Mouse (Mus musculus): ENCODE results near the gene Ccdc30. TPM values are rescaled to one million over a fixed set of nuclear protein-coding genes. Genes with fewer than 3 reads are reported as not detected.

Ccdc30 gene
- polyA plus RNA-seq, 1 experiment from 2014 or later = 20.0 TPM

DNA sequence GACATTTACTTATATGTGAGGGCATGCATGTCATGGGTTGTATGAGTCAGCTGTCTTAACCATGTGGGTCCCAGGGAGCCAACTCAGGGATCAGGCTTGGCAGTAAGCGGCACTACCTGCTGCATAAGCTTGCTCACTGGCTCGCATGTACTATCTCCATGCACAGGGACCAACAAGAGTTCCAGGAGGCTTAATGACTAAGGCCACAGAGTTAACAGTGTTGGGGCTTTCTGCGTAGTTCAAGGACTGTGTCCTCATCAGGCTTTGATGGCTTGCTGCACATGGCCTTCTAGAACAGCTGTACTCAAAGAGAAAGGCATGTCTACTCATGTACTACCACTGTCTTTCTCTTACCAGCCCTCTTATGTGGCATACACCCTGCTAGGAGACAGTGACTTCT, 114.6 kb downstream of the Ccdc30 start:
- Histone ChIP-seq H3K9ac (ENCODE audit: low read depth, low read length) (no peak overlapping the region), H3K4me2 (ENCODE audit: low read length) (no peak overlapping the region), H3K9me3 (ENCODE audit: control insufficient read depth, low read length) (no peaks in the 10 kb centered on the region), H3K36me3 (ENCODE audit: control insufficient read depth, insufficient read depth, low read length) (no peaks in the 10 kb centered on the region), H3K27me3 (replicated peaks; ENCODE audit: control insufficient read depth, insufficient read depth, low read length) (no peaks in the 10 kb centered on the region), H3K27ac (ENCODE audit: low read depth, low read length) (no peak overlapping the region), H3K4me3 (ENCODE audit: low read length) (no peak overlapping the region), H3K4me1 (ENCODE audit: control insufficient read depth, insufficient read depth, low read depth, low read length) (no peaks in the 10 kb centered on the region; the same call in 1 of the 2 replicates)
- no peak for ATAC-seq
- 95% methylated on average over 3 of the region's 3 CpGs for WGBS

DNA sequence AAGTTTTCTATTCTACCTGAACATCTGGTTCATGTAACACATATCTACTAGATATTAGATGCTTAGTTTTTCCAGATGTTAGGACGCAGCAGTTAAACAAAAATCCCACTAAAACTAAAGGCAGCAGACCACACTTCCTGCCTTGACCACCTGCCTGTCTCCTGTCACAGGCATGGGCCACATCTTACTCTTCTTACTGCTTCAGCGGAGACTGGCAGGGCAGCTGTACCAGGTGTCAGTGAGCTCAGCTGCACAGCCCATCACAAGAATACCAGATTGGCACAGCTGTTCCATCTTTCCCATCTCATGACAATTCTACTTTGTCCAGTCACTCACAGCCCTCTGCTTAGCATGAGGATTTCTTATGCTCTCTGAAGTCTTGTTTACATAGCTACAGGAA, 118.0 kb downstream of the Ccdc30 start:
- no peak for ATAC-seq
- Histone ChIP-seq H3K4me1 (ENCODE audit: control insufficient read depth, insufficient read depth, low read depth, low read length) (peaks cover 5% of the 10 kb centered on the region), H3K36me3 (ENCODE audit: control insufficient read depth, insufficient read depth, low read length) (no peaks in the 10 kb centered on the region)

DNA sequence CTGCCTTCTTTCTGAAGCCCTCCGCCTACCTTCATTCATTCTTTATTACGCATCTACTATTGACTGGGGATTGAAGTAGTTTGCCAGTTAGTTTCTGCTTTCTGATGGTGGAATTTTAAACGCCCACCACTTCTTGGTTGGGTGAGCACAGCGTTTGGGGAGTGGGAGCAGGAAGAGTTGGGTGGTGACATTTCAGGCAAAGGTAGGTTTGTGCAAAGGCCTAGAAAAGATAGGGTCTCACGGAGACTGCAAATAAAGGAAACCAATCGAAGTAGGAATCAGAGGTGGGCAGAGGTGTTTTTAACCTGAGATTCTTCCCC, 120.2 kb downstream of the Ccdc30 start:
- peak overlapping the region; percentile 90 for H3K9ac ChIP-seq (ENCODE audit: low read depth, low read length)
- H3K4me2 ChIP-seq (ENCODE audit: low read length) = peak overlapping the region; percentile 83
- WGBS = 8% methylated on average over 6 of the region's 6 CpGs
- ATAC-seq = no peak
- peak overlapping the region; percentile 98 for H3K27ac ChIP-seq (ENCODE audit: low read depth, low read length)
- H3K36me3 ChIP-seq (ENCODE audit: control insufficient read depth, insufficient read depth, low read length) = no peaks in the 10 kb centered on the region
- H3K9me3 ChIP-seq (ENCODE audit: control insufficient read depth, low read length) = no peaks in the 10 kb centered on the region
- H3K27me3 ChIP-seq (replicated peaks; ENCODE audit: control insufficient read depth, insufficient read depth, low read length) = no peaks in the 10 kb centered on the region
- peaks cover 23% of the 10 kb centered on the region for H3K4me1 ChIP-seq (ENCODE audit: control insufficient read depth, insufficient read depth, low read depth, low read length)
- peak overlapping the region; percentile 83 for H3K4me3 ChIP-seq (ENCODE audit: low read length)

More for the DNA sequence above, 118.0 kb downstream of the Ccdc30 start:
- no peak overlapping the region for H3K9ac ChIP-seq (ENCODE audit: low read depth, low read length)
- H3K9me3 ChIP-seq (ENCODE audit: control insufficient read depth, low read length) = no peaks in the 10 kb centered on the region
- 80% methylated on average over 2 of the region's 2 CpGs for WGBS
- no peak overlapping the region for H3K27ac ChIP-seq (ENCODE audit: low read depth, low read length)
- no peaks in the 10 kb centered on the region for H3K27me3 ChIP-seq (replicated peaks; ENCODE audit: control insufficient read depth, insufficient read depth, low read length)
- no peak overlapping the region for H3K4me3 ChIP-seq (ENCODE audit: low read length)
- H3K4me2 ChIP-seq (ENCODE audit: low read length) = no peak overlapping the region

GRCm38 (mm10) chr4:119294415-119295133, 120.7 kb downstream of the Ccdc30 start, which contains the start of gene Ybx1:
TSS of gene Ybx1 (minus strand) at chr4:119294604.
- WGBS = under 1% methylated on average over 57 of the region's 61 CpGs
- peak within 1 kb of the TSS; percentile 98 for H3K27ac ChIP-seq (ENCODE audit: low read depth, low read length)
- ATAC-seq = peak; percentile 99
- H3K4me2 ChIP-seq (ENCODE audit: low read length) = peak within 1 kb of the TSS; percentile 83
- no peaks in the 10 kb centered on the region for H3K36me3 ChIP-seq (ENCODE audit: control insufficient read depth, insufficient read depth, low read length)
- H3K9ac ChIP-seq (ENCODE audit: low read depth, low read length) = peak within 1 kb of the TSS; percentile 93
- no peaks in the 10 kb centered on the region for H3K9me3 ChIP-seq (ENCODE audit: control insufficient read depth, low read length)
- H3K4me3 ChIP-seq (ENCODE audit: low read length) = peak within 1 kb of the TSS; percentile 83
- no peaks in the 10 kb centered on the region for H3K27me3 ChIP-seq (replicated peaks; ENCODE audit: control insufficient read depth, insufficient read depth, low read length)
- H3K4me1 ChIP-seq (ENCODE audit: control insufficient read depth, insufficient read depth, low read depth, low read length) = peaks cover 25% of the 10 kb centered on the region

GRCm38 (mm10) chr4:119293574-119294258, 121.6 kb downstream of the Ccdc30 start:
- Histone ChIP-seq H3K9me3 (ENCODE audit: control insufficient read depth, low read length) (no peaks in the 10 kb centered on the region), H3K9ac (ENCODE audit: low read depth, low read length) (peak overlapping the region; percentile 93), H3K4me3 (ENCODE audit: low read length) (peak overlapping the region; percentile 83), H3K27me3 (replicated peaks; ENCODE audit: control insufficient read depth, insufficient read depth, low read length) (no peaks in the 10 kb centered on the region), H3K4me1 (ENCODE audit: control insufficient read depth, insufficient read depth, low read depth, low read length) (peaks cover 25% of the 10 kb centered on the region), H3K4me2 (ENCODE audit: low read length) (peak overlapping the region; percentile 73), H3K36me3 (ENCODE audit: control insufficient read depth, insufficient read depth, low read length) (no peaks in the 10 kb centered on the region), H3K27ac (ENCODE audit: low read depth, low read length) (peak overlapping the region; percentile 89)
- WGBS = under 1% methylated on average over 33 of the region's 80 CpGs
- no peak for ATAC-seq

GRCm38 (mm10) chr4:119292771-119293573, 122.3 kb downstream of the Ccdc30 start:
- H3K4me2 ChIP-seq (ENCODE audit: low read length) = peak overlapping the region; percentile 73
- no peaks in the 10 kb centered on the region for H3K27me3 ChIP-seq (replicated peaks; ENCODE audit: control insufficient read depth, insufficient read depth, low read length)
- H3K4me1 ChIP-seq (ENCODE audit: control insufficient read depth, insufficient read depth, low read depth, low read length) = peaks cover 25% of the 10 kb centered on the region
- no peaks in the 10 kb centered on the region for H3K36me3 ChIP-seq (ENCODE audit: control insufficient read depth, insufficient read depth, low read length)
- under 1% methylated on average over 24 of the region's 24 CpGs for WGBS
- peak overlapping the region; percentile 93 for H3K9ac ChIP-seq (ENCODE audit: low read depth, low read length)
- no peaks in the 10 kb centered on the region for H3K9me3 ChIP-seq (ENCODE audit: control insufficient read depth, low read length)
- peak overlapping the region; percentile 89 for H3K27ac ChIP-seq (ENCODE audit: low read depth, low read length)
- H3K4me3 ChIP-seq (ENCODE audit: low read length) = peak overlapping the region; percentile 83
- ATAC-seq = no peak

- H3K4me2 ChIP-seq (ENCODE audit: low read length) = peak overlapping the region; percentile 73
- H3K36me3 ChIP-seq (ENCODE audit: control insufficient read depth, insufficient read depth, low read length) = no peaks in the 10 kb centered on the region; the same call in 1 of the 2 replicates
- peak overlapping the region; percentile 83 for H3K4me3 ChIP-seq (ENCODE audit: low read length)
- WGBS = 79% methylated on average over 1 of the region's 1 CpGs
- peaks cover 25% of the 10 kb centered on the region for H3K4me1 ChIP-seq (ENCODE audit: control insufficient read depth, insufficient read depth, low read depth, low read length)
- no peaks in the 10 kb centered on the region for H3K9me3 ChIP-seq (ENCODE audit: control insufficient read depth, low read length)
- no peak overlapping the region for H3K27ac ChIP-seq (ENCODE audit: low read depth, low read length)
- H3K27me3 ChIP-seq (replicated peaks; ENCODE audit: control insufficient read depth, insufficient read depth, low read length) = no peaks in the 10 kb centered on the region
- ATAC-seq = no peak
- H3K9ac ChIP-seq (ENCODE audit: low read depth, low read length) = no peak overlapping the region
Observed at GRCm38 (mm10) chr4:119291921-119292320, 123.4 kb downstream of the Ccdc30 start.

DNA sequence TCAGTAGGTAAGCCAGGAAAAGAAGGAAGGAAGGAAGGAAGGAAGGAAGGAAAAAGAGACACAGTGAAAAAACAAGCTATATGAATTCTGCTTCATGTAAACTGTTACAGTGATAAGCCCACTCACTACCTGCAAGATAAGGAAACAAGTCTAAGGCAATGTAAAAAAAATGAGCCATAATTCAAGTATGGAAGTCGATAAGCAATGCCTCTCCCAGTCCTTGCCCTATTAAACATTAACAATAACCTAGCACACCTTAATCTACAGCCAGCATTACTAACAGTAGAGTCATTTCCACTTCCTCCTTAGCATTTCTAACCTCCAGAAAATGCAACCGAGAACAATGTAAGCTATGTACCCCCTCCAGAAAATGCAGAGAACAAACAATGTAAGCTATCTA, 130.0 kb downstream of the Ccdc30 start:
- 87% methylated on average over 2 of the region's 2 CpGs for WGBS
- H3K27ac ChIP-seq (ENCODE audit: low read depth, low read length) = no peak overlapping the region
- 0 out of 2 replicates have a peak, but pooled peaks cover 3% of the 10 kb centered on the region for H3K4me1 ChIP-seq (ENCODE audit: control insufficient read depth, insufficient read depth, low read depth, low read length)
- no peak overlapping the region for H3K9ac ChIP-seq (ENCODE audit: low read depth, low read length)
- no peak for ATAC-seq
- peaks cover 27% of the 10 kb centered on the region for H3K36me3 ChIP-seq (ENCODE audit: control insufficient read depth, insufficient read depth, low read length)
- H3K27me3 ChIP-seq (replicated peaks; ENCODE audit: control insufficient read depth, insufficient read depth, low read length) = no peaks in the 10 kb centered on the region
- H3K9me3 ChIP-seq (ENCODE audit: control insufficient read depth, low read length) = no peaks in the 10 kb centered on the region
- no peak overlapping the region for H3K4me3 ChIP-seq (ENCODE audit: low read length)
- no peak overlapping the region for H3K4me2 ChIP-seq (ENCODE audit: low read length)

GRCm38 (mm10) chr4:119284861-119285260, 130.5 kb downstream of the Ccdc30 start:
- no peaks in the 10 kb centered on the region for H3K9me3 ChIP-seq (ENCODE audit: control insufficient read depth, low read length)
- H3K9ac ChIP-seq (ENCODE audit: low read depth, low read length) = no peak overlapping the region
- 91% methylated on average over 1 of the region's 1 CpGs for WGBS
- peaks cover 31% of the 10 kb centered on the region for H3K36me3 ChIP-seq (ENCODE audit: control insufficient read depth, insufficient read depth, low read length)
- H3K27ac ChIP-seq (ENCODE audit: low read depth, low read length) = no peak overlapping the region
- H3K4me3 ChIP-seq (ENCODE audit: low read length) = no peak overlapping the region
- 0 out of 2 replicates have a peak, but pooled peaks cover 2% of the 10 kb centered on the region for H3K4me1 ChIP-seq (ENCODE audit: control insufficient read depth, insufficient read depth, low read depth, low read length)
- H3K4me2 ChIP-seq (ENCODE audit: low read length) = no peak overlapping the region
- H3K27me3 ChIP-seq (replicated peaks; ENCODE audit: control insufficient read depth, insufficient read depth, low read length) = no peaks in the 10 kb centered on the region
- ATAC-seq = no peak

Data from hindbrain, embryonic 16.5 days (tissue).